Mouse (Mus musculus): ENCODE data around the gene Tcea2. TPM values are rescaled to one million over a fixed set of nuclear protein-coding genes. Genes with fewer than 3 reads are reported as not detected.

Tcea2 gene
- polyA plus RNA-seq, 1 experiment from 2014 or later, result 4.4 TPM

- Histone ChIP-seq H3K4me3 (ENCODE audit: low read depth, low read length) (no peak overlapping the region), H3K4me2 (ENCODE audit: low read depth, low read length) (no peak overlapping the region; the same call in 1 of the 2 replicates), H3K27me3 (ENCODE audit: insufficient read depth, low read length) (no peaks in the 10 kb centered on the region), H3K9ac (replicated peaks) (no peak overlapping the region), H3K4me1 (ENCODE audit: insufficient read depth) (0 out of 2 replicates have a peak, but pooled peaks cover 4% of the 10 kb centered on the region), H3K9me3 (ENCODE audit: low read length) (no peaks in the 10 kb centered on the region), H3K36me3 (replicated peaks; ENCODE audit: insufficient read depth, low read length) (peaks cover 19% of the 10 kb centered on the region), H3K27ac (ENCODE audit: low read depth) (no peak overlapping the region)
- ATAC-seq (peak; percentile 69), DNase-seq (peak; percentile 73)
- WGBS (ENCODE audit: insufficient replicate concordance), result 33% methylated on average over 17 of the region's 17 CpGs
- TF ChIP-seq EP300 (IDR thresholded peaks at IDR 0.05; ENCODE audit: low read depth), result no peak
- peak; percentile 36; the same call in 1 of the 2 replicates for TF ChIP-seq CTCF (IDR thresholded peaks at IDR 0.05; ENCODE audit: low read depth)
Measured at GRCm38 (mm10) chr2:181658930-181659555, 21.1 kb upstream of the Tcea2 start.

- DNase-seq (peak; percentile 84), ATAC-seq (peak; percentile 88)
- H3K27me3 ChIP-seq (ENCODE audit: insufficient read depth, low read length), result no peaks in the 10 kb centered on the region
- TF ChIP-seq CTCF (IDR thresholded peaks at IDR 0.05; ENCODE audit: low read depth) (peak; percentile 82), EP300 (IDR thresholded peaks at IDR 0.05; ENCODE audit: low read depth) (peak; percentile 20; the same call in 1 of the 2 replicates)
- no peak overlapping the region for H3K9ac ChIP-seq (replicated peaks)
- no peak overlapping the region for H3K27ac ChIP-seq (ENCODE audit: low read depth)
- no peak overlapping the region for H3K4me3 ChIP-seq (ENCODE audit: low read depth, low read length)
- no peak overlapping the region; the same call in 1 of the 2 replicates for H3K4me2 ChIP-seq (ENCODE audit: low read depth, low read length)
- 0 out of 2 replicates have a peak, but pooled peaks cover 4% of the 10 kb centered on the region for H3K4me1 ChIP-seq (ENCODE audit: insufficient read depth)
- WGBS (ENCODE audit: insufficient replicate concordance), result 5% methylated on average over 9 of the region's 9 CpGs
- H3K36me3 ChIP-seq (replicated peaks; ENCODE audit: insufficient read depth, low read length), result peaks cover 19% of the 10 kb centered on the region
- H3K9me3 ChIP-seq (ENCODE audit: low read length), result no peaks in the 10 kb centered on the region
Measured at GRCm38 (mm10) chr2:181659609-181660055, 20.5 kb upstream of the Tcea2 start.

- Histone ChIP-seq H3K27me3 (ENCODE audit: insufficient read depth, low read length) (no peaks in the 10 kb centered on the region), H3K4me3 (ENCODE audit: low read depth, low read length) (no peak overlapping the region), H3K4me1 (ENCODE audit: insufficient read depth) (0 out of 2 replicates have a peak, but pooled peaks cover 4% of the 10 kb centered on the region), H3K9ac (replicated peaks) (no peak overlapping the region), H3K4me2 (ENCODE audit: low read depth, low read length) (no peak overlapping the region), H3K9me3 (ENCODE audit: low read length) (no peaks in the 10 kb centered on the region), H3K36me3 (replicated peaks; ENCODE audit: insufficient read depth, low read length) (no peaks in the 10 kb centered on the region), H3K27ac (ENCODE audit: low read depth) (0 out of 2 replicates have a peak overlapping the region, but pooled peaks have one; percentile 18)
- 85% methylated on average over 3 of the region's 3 CpGs for WGBS (ENCODE audit: insufficient replicate concordance)
- no peak for DNase-seq
- no peak for TF ChIP-seq CTCF (IDR thresholded peaks at IDR 0.05; ENCODE audit: low read depth)
- TF ChIP-seq EP300 (IDR thresholded peaks at IDR 0.05; ENCODE audit: low read depth), result no peak
- no peak for ATAC-seq
Measured at GRCm38 (mm10) chr2:181662620-181663297, 17.4 kb upstream of the Tcea2 start.

GRCm38 (mm10) chr2:181663298-181663630, 16.8 kb upstream of the Tcea2 start:
- no peak overlapping the region for H3K4me3 ChIP-seq (ENCODE audit: low read depth, low read length)
- no peaks in the 10 kb centered on the region for H3K9me3 ChIP-seq (ENCODE audit: low read length)
- DNase-seq, result no peak
- H3K27me3 ChIP-seq (ENCODE audit: insufficient read depth, low read length), result no peaks in the 10 kb centered on the region
- H3K9ac ChIP-seq (replicated peaks), result no peak overlapping the region
- H3K36me3 ChIP-seq (replicated peaks; ENCODE audit: insufficient read depth, low read length), result no peaks in the 10 kb centered on the region
- 19% methylated on average over 4 of the region's 4 CpGs for WGBS (ENCODE audit: insufficient replicate concordance)
- 0 out of 2 replicates have a peak, but pooled peaks cover 4% of the 10 kb centered on the region for H3K4me1 ChIP-seq (ENCODE audit: insufficient read depth)
- ATAC-seq, result 0 out of 2 replicates have a peak, but pooled peaks have one; percentile 19
- peak overlapping the region; percentile 18; the same call in 1 of the 2 replicates for H3K27ac ChIP-seq (ENCODE audit: low read depth)
- H3K4me2 ChIP-seq (ENCODE audit: low read depth, low read length), result no peak overlapping the region
- TF ChIP-seq EP300 (IDR thresholded peaks at IDR 0.05; ENCODE audit: low read depth), result no peak
- TF ChIP-seq CTCF (IDR thresholded peaks at IDR 0.05; ENCODE audit: low read depth), result no peak

- Histone ChIP-seq H3K36me3 (replicated peaks; ENCODE audit: insufficient read depth, low read length) (no peaks in the 10 kb centered on the region), H3K4me1 (ENCODE audit: insufficient read depth) (peaks cover 3% of the 10 kb centered on the region), H3K9ac (replicated peaks) (peak overlapping the region; percentile 30), H3K4me3 (ENCODE audit: low read depth, low read length) (peak overlapping the region; percentile 41), H3K4me2 (ENCODE audit: low read depth, low read length) (peak overlapping the region; percentile 51), H3K27me3 (ENCODE audit: insufficient read depth, low read length) (peaks cover 41% of the 10 kb centered on the region), H3K9me3 (ENCODE audit: low read length) (no peaks in the 10 kb centered on the region), H3K27ac (ENCODE audit: low read depth) (no peak overlapping the region)
- WGBS (ENCODE audit: insufficient replicate concordance), result 5% methylated on average over 47 of the region's 56 CpGs
- TF ChIP-seq CTCF (IDR thresholded peaks at IDR 0.05; ENCODE audit: low read depth) (peak; percentile 24; the same call in 1 of the 2 replicates), EP300 (IDR thresholded peaks at IDR 0.05; ENCODE audit: low read depth) (no peak)
- DNase-seq, result no peak
- no peak for ATAC-seq
Measured at GRCm38 (mm10) chr2:181670285-181670912, 9.7 kb upstream of the Tcea2 start.

- TF ChIP-seq EP300 (IDR thresholded peaks at IDR 0.05; ENCODE audit: low read depth) (no peak), CTCF (IDR thresholded peaks at IDR 0.05; ENCODE audit: low read depth) (no peak)
- peak overlapping the region; percentile 41 for H3K4me3 ChIP-seq (ENCODE audit: low read depth, low read length)
- peaks cover 41% of the 10 kb centered on the region for H3K27me3 ChIP-seq (ENCODE audit: insufficient read depth, low read length)
- H3K36me3 ChIP-seq (replicated peaks; ENCODE audit: insufficient read depth, low read length), result no peaks in the 10 kb centered on the region
- H3K9ac ChIP-seq (replicated peaks), result peak overlapping the region; percentile 35
- ATAC-seq (no peak), DNase-seq (no peak)
- H3K27ac ChIP-seq (ENCODE audit: low read depth), result no peak overlapping the region
- no peaks in the 10 kb centered on the region for H3K9me3 ChIP-seq (ENCODE audit: low read length)
- 2% methylated on average over 41 of the region's 41 CpGs for WGBS (ENCODE audit: insufficient replicate concordance)
- peak overlapping the region; percentile 51 for H3K4me2 ChIP-seq (ENCODE audit: low read depth, low read length)
- peaks cover 8% of the 10 kb centered on the region for H3K4me1 ChIP-seq (ENCODE audit: insufficient read depth)
Measured at GRCm38 (mm10) chr2:181670913-181671311, 9.2 kb upstream of the Tcea2 start.

Data from liver, postnatal 0 days (tissue).